Mouse (Mus musculus) adrenal gland, postnatal 36 days (tissue): ENCODE results near the gene Wrb. TPM values are rescaled to one million over a fixed set of nuclear protein-coding genes. Genes with fewer than 3 reads are reported as not detected.

Source experiments
- DNase-seq, 2 experiments: peaks; one replicate each; pipeline ENCODE4 v3.0.0; 2021; ENCODE audit warnings: mixed read lengths in 1 of 2
- total RNA-seq, 2 experiments: library from RNA; stranded (reverse); gene quantifications; 2 replicates each; pipeline ENCODE4 v1.2.3; 2021

Gene Wrb
- total RNA-seq, 2 experiments from 2014 or later = 29.2 to 39.2 TPM

DNA sequence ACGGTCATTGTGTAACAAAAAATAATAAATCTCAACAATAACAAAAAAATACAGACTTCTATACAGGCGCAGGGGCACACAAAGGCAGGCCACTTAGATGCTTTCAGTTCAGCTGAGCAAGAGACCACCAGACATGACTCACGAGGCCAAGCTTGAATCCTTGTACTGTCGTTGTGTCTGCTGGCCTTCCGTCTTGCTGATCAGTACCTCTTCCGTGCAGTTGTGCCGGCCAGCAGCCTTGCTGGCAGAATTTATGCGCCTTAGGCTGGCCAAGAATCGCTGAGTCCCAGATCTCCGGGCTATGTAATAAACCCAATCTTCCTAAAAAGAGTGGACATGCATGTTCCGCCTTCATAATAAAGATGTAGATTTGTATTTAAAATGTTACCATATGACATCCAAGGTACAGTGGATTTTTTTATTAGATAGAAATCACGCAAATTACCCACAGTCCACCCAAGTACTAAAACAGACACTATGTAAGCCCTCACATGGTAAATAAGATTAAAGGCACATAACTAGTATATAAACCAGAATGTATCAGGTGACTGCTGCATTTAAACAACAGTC, 13.4 kb downstream of the Wrb start:
- peak; percentile 50 to 57 for DNase-seq

DNA sequence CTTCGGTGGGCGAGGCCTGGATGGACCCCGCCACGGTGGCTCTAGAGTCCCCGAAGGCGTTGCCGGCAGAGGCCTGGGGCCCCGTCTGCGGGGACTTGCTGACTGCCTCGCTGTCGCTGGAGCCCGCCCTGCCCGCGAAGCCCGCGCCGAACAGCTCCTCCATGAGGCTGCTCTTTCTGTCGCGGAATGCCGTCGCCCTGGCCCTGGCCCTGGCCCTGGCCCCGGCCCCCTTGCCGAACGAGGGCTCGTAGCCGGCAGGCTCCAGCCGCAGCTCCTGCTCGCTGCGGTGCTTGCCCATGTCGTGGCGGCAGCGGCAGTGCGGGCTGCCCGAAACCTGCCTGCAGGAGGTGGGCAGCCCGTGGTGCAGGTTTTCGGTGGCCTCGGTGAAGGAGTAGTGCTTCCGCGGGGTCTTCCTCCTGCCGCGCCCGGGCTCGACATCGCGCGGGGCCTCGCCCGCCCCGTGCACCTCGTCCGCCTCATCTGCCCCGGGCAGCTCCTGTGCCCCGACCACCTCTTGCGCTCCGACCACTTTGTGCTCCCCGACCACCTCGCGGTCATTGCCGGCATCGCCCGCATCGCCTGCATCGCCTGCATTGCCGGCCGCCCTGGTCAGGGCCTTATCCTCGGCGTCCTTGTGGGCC, 14.0 kb downstream of the Wrb start:
- DNase-seq = peak; percentile 74 to 79

DNA sequence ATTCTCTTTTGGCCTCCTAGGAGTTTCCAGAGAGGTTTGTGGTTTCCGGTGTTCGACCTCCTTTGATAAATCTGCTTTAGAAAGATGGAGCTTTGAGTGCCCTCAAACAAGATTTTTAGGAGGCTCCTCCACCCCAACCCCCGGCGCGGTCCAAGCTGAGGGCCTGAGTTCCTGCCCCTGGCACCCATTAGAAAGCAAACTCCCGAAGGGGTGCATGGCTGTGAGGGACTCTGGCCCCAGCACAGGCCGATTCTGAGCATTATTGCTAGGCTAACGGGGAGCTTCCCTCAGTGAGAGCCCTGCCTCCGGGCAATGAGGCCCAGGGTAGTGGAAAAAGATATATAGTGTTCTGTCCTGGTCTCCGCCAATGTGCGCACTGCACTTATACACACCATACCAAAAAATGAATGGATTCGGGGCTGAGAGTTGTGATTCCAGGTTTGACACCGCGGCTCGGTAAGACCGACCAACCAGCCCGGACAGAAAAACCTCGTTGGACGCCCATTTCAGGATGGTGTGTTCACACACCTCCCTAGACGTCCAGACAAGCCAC, 14.7 kb downstream of the Wrb start:
- DNase-seq = no peak

DNA sequence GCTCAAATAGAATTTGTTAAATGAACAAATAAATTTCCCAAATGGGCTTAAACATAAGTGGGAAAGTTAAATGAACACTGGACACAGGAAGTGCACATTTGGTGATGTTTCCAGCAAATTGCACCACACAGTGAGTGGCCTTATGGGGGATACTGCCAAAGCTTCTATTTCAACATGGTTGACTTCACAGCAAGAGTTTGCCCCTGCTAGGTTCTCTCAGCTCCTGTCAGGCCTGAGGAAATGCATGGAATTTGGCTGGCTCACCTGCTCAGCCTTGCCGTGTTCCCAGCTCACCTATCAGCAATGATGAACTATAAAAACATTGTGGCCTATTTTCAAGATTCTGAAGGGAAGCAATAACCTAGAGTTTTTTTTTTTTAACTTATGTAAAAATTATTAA, 15.7 kb downstream of the Wrb start:
- DNase-seq = no peak

DNA sequence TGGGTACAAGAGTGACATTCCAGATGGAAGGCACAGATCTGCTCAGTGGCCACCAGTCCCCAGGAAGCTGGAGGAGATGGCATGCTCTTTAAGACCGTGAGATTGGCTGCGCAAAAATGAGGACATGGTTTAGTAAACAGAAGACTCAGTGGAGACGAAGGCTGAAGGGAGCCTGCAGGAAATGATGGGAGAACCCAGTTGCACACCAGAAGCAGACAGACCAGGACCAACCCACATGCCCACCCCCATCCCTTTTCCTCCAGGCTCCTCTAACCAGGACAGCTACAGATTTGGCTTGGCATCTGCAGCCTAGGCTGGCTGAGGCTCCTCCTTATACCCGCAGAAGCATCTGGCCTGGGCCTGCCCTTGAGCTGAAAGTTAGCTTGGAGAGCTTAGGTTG, 16.1 kb downstream of the Wrb start:
- DNase-seq = no peak

DNA sequence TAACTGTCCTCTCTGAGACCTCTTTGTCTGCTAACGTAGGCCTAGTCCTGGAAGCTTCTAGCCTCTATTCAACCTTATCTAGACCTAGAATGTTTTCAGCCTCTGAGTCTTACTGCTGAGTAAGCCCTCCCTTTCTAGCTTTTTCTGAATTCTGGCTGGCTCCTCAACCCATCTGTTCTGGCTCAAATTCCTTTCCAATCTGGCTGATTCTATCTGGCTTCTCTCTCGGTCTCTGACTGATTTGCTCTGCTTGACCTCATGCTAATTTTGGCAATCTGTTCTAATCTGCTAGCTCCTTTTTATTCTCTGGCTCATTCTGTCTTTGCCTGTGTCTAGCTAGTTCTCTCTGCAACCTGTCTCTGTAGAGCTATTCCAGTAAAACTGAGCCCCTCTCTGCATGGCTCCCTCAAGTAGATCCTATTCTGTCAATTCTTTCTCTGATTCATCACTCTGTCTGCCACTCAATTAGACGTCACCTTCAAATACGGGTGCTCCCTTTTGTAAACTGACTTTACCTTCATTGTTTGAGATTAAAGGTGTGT, 20.6 kb downstream of the Wrb start:
- DNase-seq = no peak

DNA sequence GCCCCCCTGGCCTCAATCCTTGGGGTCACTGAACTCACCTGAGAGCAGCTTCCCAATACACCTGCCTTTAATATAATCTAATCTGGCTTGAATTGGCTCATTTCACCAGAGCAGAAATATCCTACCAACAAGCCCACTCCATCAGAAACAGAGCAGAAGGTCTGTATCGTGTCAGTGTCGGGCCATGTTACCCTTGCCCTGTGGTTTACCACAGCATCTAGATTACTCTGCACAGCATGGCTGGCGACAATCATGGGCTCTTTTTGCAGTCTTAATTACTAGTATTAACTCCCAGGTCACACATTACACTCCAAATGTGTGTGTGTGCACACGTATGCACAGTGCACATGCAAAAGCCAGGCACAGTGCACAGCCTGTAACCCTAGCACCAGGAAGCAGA, 23.6 kb downstream of the Wrb start:
- no peak for DNase-seq

DNA sequence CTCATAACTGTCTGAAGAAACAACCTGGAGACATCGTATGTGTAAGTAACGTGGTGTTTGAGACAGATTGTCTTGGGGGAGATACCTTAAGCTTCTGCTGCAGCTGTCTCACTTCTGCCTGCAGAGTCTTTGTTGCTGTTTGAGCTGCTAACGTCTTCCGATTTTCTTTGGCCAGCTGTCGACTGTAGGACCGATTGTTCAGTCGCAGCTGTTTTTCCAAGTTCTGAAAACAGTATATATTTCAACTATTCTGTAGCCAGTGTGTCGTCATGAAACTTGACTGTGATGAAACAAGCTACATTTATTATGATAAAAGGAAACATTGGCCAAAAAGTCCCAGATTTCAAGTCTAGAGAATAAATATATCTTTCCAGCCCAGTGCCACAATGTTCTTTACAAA, 28.4 kb downstream of the Wrb start:
- no peak for DNase-seq

DNA sequence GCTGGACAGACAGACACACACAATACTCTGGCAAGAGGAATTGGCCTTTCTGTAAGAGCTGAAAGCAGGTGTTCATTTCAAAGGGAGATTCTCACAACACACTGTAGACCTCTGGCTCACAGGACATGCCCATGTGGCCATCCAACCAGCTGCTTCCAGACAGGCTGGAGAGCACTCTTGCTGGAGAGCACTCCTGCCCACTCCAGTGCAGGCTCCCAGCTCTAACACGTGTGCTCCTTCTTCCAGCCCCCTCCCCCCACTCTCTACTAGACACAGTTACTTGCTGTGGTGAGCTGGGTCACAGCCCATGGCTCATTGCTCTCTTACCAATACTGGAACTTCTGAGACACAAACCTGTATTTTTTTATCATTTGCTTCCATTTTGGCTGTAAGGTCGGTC, 30.2 kb downstream of the Wrb start:
- DNase-seq = no peak

DNA sequence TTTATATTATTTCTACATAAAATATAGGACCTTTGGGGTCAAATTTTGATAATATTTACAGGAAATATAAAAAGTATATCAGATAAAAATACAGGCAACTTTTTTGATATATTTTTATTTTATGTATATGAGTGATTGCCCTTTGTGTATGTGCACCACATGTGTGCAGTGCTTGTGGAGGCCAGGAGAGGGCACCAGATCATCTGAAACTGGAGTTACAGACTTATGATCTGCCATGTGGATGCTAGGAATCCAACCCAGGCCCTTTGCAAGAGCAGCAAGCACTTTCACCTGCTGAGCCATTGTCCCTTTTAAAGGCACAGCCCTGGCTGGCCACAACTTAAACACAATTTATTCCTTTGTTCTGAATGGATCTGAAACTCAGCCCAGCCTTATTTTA, 33.9 kb downstream of the Wrb start:
- no peak for DNase-seq

DNA sequence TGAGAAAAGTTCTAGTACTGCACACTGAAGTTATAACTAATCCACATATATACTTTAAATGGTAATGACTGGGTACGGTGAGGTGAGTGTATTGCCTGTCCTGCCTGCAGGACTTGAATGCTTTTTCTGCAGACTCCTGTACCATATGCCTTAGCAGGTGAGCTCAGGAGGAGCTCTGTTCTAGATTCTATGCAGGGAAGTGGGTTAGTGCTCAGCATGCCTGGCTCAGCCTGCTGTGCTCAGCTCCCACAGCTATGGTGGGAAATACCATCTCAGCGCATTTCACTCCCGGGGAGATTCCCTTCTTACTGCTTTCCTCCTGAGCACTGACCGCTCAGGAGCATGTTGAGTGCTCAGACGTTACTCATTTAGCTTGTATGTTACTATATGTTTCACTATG, 42.4 kb downstream of the Wrb start:
- DNase-seq = no peak

DNA sequence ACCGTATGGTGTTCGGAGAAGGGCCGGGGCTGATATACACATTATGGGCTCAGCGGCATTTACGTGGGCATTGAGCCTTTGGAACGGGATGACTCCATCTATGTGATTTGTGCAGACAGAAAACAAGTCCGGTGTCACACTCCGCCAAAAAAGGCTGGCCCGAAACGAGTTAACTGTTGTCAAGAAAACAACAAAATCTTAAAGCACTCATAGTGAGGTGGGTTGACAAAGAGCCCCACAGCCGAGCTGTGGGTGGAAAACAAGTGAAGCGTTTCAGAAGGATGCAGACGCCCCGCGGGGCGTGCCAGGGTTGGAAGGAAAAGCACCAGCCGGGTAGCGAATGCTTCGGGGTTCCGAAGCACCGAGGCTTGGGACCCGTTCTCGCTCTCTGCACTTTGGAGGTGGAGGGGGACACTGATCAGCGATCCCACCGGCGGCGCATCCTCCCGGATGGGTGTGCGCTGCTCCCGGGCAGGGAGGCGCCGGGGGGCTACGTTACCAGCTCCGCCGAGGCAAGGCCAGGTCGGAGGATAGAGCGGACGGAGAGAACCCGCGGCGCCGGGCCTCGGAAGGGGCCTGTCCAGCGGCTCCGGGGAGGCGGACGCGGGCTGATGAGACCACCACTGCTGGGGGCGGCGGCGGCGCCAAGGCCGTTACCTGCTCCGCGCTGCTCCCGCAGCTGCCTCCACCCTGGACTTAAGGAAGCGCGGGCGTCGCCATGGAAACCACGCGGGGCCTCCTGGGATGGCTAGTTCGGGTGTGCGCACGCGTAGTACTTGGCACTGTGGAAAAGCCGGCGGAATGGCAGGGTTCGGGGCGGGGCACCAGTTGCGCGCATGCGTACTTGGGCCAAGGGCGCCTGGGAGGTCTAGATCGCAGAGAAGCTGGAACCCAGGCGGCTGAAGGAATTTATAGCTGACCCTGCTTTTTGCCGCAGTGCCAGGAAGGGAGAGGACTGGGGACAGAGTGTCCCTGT, 46.6 kb downstream of the Wrb start, which contains the start of gene Lca5l:
TSS of gene Lca5l (minus strand) at position 741 of the 976 bp plus-strand sequence.
- DNase-seq = peak; percentile 100

DNA sequence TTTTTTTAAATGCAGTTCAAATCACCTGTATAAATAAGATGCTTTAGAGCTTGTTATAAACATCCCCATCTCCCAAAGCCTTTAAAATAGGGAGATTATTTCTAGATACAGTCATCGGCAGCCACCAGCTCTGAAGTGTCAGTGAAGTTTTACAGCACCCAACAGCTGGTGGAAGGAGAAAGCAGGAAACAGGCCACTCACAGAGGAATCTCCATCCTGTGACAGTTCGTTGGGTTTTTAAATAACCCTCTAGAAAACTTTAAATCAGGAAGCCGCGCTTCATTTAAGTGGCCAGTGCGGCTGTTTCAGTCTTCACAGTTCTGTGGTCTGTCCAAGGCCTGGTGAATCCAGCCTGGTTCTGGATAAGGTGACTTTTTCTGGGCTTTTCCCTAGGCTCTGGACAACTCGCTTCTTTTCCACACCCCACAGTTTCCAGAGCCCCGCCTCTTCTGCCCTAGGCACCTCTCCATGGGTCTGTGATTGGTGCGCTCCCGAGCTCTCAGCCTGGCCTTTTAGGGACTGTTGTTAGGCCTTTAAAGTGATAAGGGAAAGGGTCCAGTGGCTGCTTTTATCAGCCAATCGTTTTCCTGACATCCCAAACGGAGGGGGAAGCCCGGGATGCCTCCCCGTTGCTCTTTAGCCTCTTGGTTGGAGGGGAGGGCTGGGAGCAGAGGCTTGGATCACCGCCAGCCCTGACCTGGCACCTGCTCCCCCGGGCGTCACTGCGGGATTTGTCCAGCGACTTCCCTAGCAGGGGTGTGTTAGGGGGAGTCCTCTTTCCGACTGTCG, 54.9 kb downstream of the Wrb start, which contains the start of gene Sh3bgr:
TSS of gene Sh3bgr (plus strand) at position 538 of the 789 bp plus-strand sequence.
- DNase-seq = peak; percentile 85 to 86

DNA sequence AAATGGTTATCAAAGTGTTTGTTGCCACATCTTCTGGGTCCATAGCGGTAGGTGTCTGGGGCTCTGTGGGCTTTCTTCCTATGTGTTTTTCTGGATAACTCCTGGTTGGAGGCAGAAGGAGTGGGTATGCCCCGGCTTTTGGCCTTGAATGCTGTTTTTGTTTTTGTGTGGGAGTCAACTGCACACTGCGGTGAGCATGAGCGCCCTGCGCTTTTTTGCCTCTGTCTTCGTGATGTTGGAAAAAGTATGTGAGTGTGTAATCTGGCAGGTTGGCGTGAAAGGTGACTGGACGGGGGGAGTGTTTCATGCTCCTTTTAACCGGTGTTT, 55.5 kb downstream of the Wrb start:
- no peak for DNase-seq

DNA sequence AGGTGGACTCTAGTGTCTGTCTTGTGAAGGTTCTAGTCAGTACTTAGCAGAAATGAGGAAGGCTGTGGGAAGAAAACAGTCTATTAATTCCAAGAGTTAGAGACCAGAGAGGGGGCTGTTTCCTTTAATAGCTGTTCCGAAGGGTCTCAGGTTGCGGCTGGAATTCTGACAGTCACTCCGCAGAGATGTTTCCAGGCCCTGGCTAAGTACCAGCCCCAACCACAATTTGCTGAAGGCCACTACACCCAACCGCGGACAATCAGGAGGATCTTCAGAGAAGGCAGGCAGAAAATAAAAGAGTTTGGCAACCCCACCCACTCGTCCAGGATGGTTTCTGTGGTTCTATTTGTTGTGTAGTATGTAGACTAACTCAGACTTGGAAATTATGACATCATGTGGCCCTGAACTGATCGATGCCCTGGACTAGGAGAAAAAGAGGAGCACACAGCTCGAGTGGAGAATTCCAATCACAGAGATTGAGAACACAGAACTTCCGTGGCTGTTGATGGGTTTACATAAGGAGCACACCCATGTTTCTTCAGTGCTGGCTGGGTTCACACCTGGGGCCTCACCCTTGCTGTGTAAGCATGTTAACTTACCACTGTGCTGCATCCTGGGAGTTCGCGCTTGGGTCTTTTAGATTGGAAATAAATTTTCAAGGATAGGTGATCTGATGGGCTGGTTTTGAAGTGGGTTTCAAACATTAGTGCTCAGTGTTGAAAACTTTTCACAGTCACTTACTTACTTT, 56.5 kb downstream of the Wrb start:
- peak; percentile 25 to 33 for DNase-seq

Other genes with a start within 250 kb of the Wrb start
- 10 to 100 TPM; 30.0 to 38.4 TPM for gene Psmg1, start 154.4 kb upstream of the Wrb start, total RNA-seq
- gene Brwd1, start 62.9 kb upstream of the Wrb start, total RNA-seq = 10 to 100 TPM; 67.7 to 76.0 TPM
- 100 to 1,000 TPM; 231 to 239 TPM for gene Hmgn1, start 17.7 kb upstream of the Wrb start, total RNA-seq
- 1 to 10 TPM; 1.3 to 1.5 TPM for gene Lca5l, start 46.9 kb downstream of the Wrb start, total RNA-seq
- 10 to 100 TPM; 32.6 to 34.1 TPM for gene Sh3bgr, start 55.0 kb downstream of the Wrb start, total RNA-seq
- under 1 TPM; 0.10 to 0.13 TPM for gene B3galt5, start 90.4 kb downstream of the Wrb start, total RNA-seq